Mouse (Mus musculus): Measurements from ENCODE around the gene Sv2c.

DNA sequence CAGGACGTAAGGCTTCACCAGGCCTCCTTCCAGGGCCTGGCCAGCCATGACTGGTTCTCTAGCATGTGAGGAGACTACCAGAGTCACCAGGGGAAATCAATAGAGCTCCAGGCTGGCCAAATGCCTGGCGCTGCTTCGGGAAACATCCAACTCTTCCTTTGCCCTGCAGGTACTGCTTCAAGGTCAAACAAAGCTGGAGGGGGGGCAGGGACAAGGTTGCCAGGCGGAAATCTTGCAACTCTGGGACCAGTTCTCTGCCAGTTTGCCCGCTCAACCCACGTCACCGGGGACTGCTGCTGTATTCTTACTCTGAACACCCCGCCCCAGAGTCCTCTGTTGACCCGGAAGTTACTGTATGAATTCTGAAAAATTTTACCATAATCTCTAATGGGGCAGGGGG lies 222.1 kb downstream of the Sv2c start:
- TF ChIP-seq CTCF (IDR thresholded peaks at IDR 0.05; ENCODE audit: low read depth) (no peak), EP300 (optimal IDR thresholded peaks at IDR 0.05) (no peak)

Measured in stomach, postnatal 0 days (tissue).